Mouse (Mus musculus) myocyte (in vitro differentiated cells): ENCODE results near the gene Iars2.

Experiments used
- E2F4 ChIP-seq: IDR thresholded peaks from one replicate; pipeline ENCODE4 v1.6.1; 2011; ENCODE audit warnings: mild to moderate bottlenecking, control low read depth, moderate library complexity; ENCODE audit not compliant: insufficient read depth
- MYOD1 ChIP-seq, 3 experiments: IDR thresholded peaks; one replicate each; pipeline ENCODE4 v1.6.1; 2011; ENCODE audit warnings: control low read depth in 2 of 3, low read depth in 2 of 3, mild to moderate bottlenecking in 2 of 3, moderate library complexity in 1 of 3; ENCODE audit not compliant: insufficient read length in 2 of 3, control insufficient read depth in 1 of 3
- POLR2A ChIP-seq: IDR thresholded peaks from one replicate; pipeline ENCODE4 v1.6.1; 2011; ENCODE audit warnings: low read depth, mild to moderate bottlenecking, control low read depth, moderate library complexity; ENCODE audit not compliant: insufficient read length

DNA sequence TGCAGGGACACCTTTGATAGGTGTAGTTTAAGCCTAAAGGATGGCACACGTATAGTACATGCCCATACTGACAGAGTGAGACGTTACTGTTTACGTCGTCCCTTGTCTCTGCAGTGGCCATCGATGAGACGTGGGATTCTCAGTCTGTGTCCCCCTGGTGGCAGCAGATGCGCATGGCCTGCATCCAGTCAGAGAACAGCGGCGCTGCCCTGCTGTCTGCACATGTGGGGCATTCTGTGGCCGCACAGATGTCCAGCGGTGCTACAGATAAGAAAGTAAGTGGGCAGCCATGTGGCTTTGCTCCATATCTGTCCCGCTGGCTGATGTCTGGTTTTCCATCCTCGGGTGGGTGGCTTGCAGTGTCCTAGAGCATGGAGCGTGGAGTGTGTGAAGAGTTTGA, 66.6 kb downstream of the Iars2 start:
- no peak for TF ChIP-seq POLR2A
- no peak for TF ChIP-seq E2F4
- TF ChIP-seq MYOD1 (IDR thresholded peaks at IDR 0.05; ENCODE audit: control insufficient read depth in 1 of 3, insufficient read length in 2 of 3, low read depth in 2 of 3), result no peak
